Mouse (Mus musculus): ENCODE results near the gene Slitrk4.

Slitrk4 gene

GRCm38 (mm10) chrX:64276290-64277125, at the start of gene Slitrk4:
Gene Slitrk4, minus strand, starts transcription at chrX:64276996.
- no peak for DNase-seq (ENCODE audit: extremely low spot score, low read depth, low spot score)

- DNase-seq (ENCODE audit: extremely low spot score, low read depth, low spot score), result no peak
Measured at GRCm38 (mm10) chrX:64319501-64319900, 42.7 kb upstream of the Slitrk4 start.

- DNase-seq (ENCODE audit: extremely low spot score, low read depth, low spot score), result no peak
Measured at GRCm38 (mm10) chrX:64277991-64278301, 1.1 kb upstream of the Slitrk4 start.

- DNase-seq (ENCODE audit: extremely low spot score, low read depth, low spot score), result no peak
Measured at GRCm38 (mm10) chrX:64277126-64277990, 562 bp upstream of the Slitrk4 start.

GRCm38 (mm10) chrX:64275501-64276289, 1.1 kb downstream of the Slitrk4 start:
- no peak for DNase-seq (ENCODE audit: extremely low spot score, low read depth, low spot score)

- no peak for DNase-seq (ENCODE audit: extremely low spot score, low read depth, low spot score)
Measured at GRCm38 (mm10) chrX:64263481-64263880, 13.3 kb downstream of the Slitrk4 start.
